In genomic region chr10:122926275-122926674, GRCm38 (mm10) we compare ENCODE assay signal across 21 mouse cellular contexts.
A peak's percentile ranks its signal among the peaks of the same experiment; 100 is the strongest.
DNase-seq lines count a peak whose midpoint lies in the region; ATAC-seq and TF ChIP-seq lines count a peak whose summit lies in the region.
"Had no signal": no experiment of that assay in that cellular context is flagged by ENCODE, and none has a peak within 500 bp of the region (broad histone marks: within the 10 kb centered on the region; RNA-seq: fewer than 3 reads in every experiment).

No protein-coding gene starts in this region.

- no peaks in the 10 kb centered on the region for H3K9me3 ChIP-seq in forebrain, embryonic 11.5 days (ENCODE audit: control insufficient read depth, low read length)
- no peaks in the 10 kb centered on the region for H3K9me3 ChIP-seq in forebrain, embryonic 14.5 days (replicated peaks; ENCODE audit: control insufficient read depth, low read length)
- H3K9me3 ChIP-seq in heart, embryonic 12.5 days (replicated peaks), result no peaks in the 10 kb centered on the region
- H3K9me3 ChIP-seq in heart, embryonic 10.5 days, result no peaks in the 10 kb centered on the region
- H3K9me3 ChIP-seq: G1E had no signal

- no peak for TF ChIP-seq EP300 in heart, adult 2 months (IDR thresholded peaks at IDR 0.05; ENCODE audit: insufficient read depth, low read depth, low read length)

- no peak for TF ChIP-seq POLR2A in heart, adult 2 months (IDR thresholded peaks at IDR 0.05; ENCODE audit: insufficient read depth, low read depth, low read length)

- no peak overlapping the region for H3K9ac ChIP-seq in forebrain, embryonic 11.5 days (ENCODE audit: low read length)
- no peak overlapping the region for H3K9ac ChIP-seq in forebrain, embryonic 14.5 days (ENCODE audit: low read length)
- no peak overlapping the region for H3K9ac ChIP-seq in heart, embryonic 12.5 days
- H3K9ac ChIP-seq in heart, adult 2 months (ENCODE audit: low read depth, low read length), result no peak overlapping the region

- no peaks in the 10 kb centered on the region for H3K79me2 ChIP-seq in heart, adult 2 months (replicated peaks; ENCODE audit: control insufficient read depth, insufficient read depth, low read length)

- TF ChIP-seq CTCF in heart, adult 2 months (IDR thresholded peaks at IDR 0.05), result no peak

- no peak overlapping the region for H3K27ac ChIP-seq in forebrain, embryonic 11.5 days (ENCODE audit: low read depth, low read length)
- no peak overlapping the region for H3K27ac ChIP-seq in forebrain, embryonic 14.5 days (ENCODE audit: low read depth, low read length)
- no peak overlapping the region for H3K27ac ChIP-seq in heart, embryonic 12.5 days (ENCODE audit: poor library complexity, severe bottlenecking)
- no peak overlapping the region for H3K27ac ChIP-seq in heart, embryonic 10.5 days
- no peak overlapping the region for H3K27ac ChIP-seq in heart, adult 2 months

- no peak overlapping the region for H3K4me3 ChIP-seq in forebrain, embryonic 11.5 days (ENCODE audit: low read depth, low read length)
- no peak overlapping the region for H3K4me3 ChIP-seq in forebrain, embryonic 14.5 days (ENCODE audit: low read depth, low read length)
- no peak overlapping the region for H3K4me3 ChIP-seq in heart, embryonic 12.5 days
- no peak overlapping the region for H3K4me3 ChIP-seq in heart, embryonic 10.5 days
- H3K4me3 ChIP-seq in heart, adult 2 months, result no peak overlapping the region

- no peaks in the 10 kb centered on the region for H3K36me3 ChIP-seq in forebrain, embryonic 11.5 days (ENCODE audit: control insufficient read depth, insufficient read depth, low read length)
- H3K36me3 ChIP-seq in forebrain, embryonic 14.5 days (ENCODE audit: control insufficient read depth, insufficient read depth, low read length), result no peaks in the 10 kb centered on the region
- no peaks in the 10 kb centered on the region for H3K36me3 ChIP-seq in heart, embryonic 12.5 days
- no peaks in the 10 kb centered on the region for H3K36me3 ChIP-seq in heart, embryonic 10.5 days
- no peaks in the 10 kb centered on the region; the same call in 1 of the 2 replicates for H3K36me3 ChIP-seq in heart, adult 2 months (ENCODE audit: control insufficient read depth, insufficient read depth, low read length)
- H3K36me3 ChIP-seq: G1E had no signal

- H3K27me3 ChIP-seq in forebrain, embryonic 11.5 days (ENCODE audit: control insufficient read depth, insufficient read depth, low read length), result no peaks in the 10 kb centered on the region
- no peaks in the 10 kb centered on the region for H3K27me3 ChIP-seq in forebrain, embryonic 14.5 days (replicated peaks; ENCODE audit: control insufficient read depth, insufficient read depth, low read length)
- H3K27me3 ChIP-seq in heart, embryonic 12.5 days (replicated peaks), result no peaks in the 10 kb centered on the region
- H3K27me3 ChIP-seq in heart, embryonic 10.5 days (ENCODE audit: insufficient read depth, poor library complexity, severe bottlenecking), result no peaks in the 10 kb centered on the region
- H3K27me3 ChIP-seq in heart, adult 2 months (ENCODE audit: control insufficient read depth, insufficient read depth, low read length), result no peaks in the 10 kb centered on the region
- H3K27me3 ChIP-seq: CH12.LX, Patski had no signal

- WGBS in forebrain, embryonic 11.5 days, result 87% methylated on average over 4 of the region's 4 CpGs
- 91% methylated on average over 4 of the region's 4 CpGs for WGBS in forebrain, embryonic 14.5 days
- WGBS in heart, embryonic 12.5 days, result 82% methylated on average over 4 of the region's 4 CpGs
- WGBS in heart, embryonic 10.5 days, result 83% methylated on average over 4 of the region's 4 CpGs
- WGBS in heart, adult 2 months, result 82% methylated on average over 4 of the region's 4 CpGs

- no peak for ATAC-seq in forebrain, embryonic 11.5 days (replicated peaks; ENCODE audit: low FRiP score)
- no peak for ATAC-seq in forebrain, embryonic 14.5 days
- ATAC-seq in heart, embryonic 12.5 days (ENCODE audit: insufficient number of reproducible peaks, low FRiP score), result no peak
- ATAC-seq: activated CD4-positive, CD25-positive, alpha-beta regulatory T cell, adult 4 months; CD4-positive, CD25-positive, alpha-beta regulatory T cell, adult 4 months; Patski had no signal

- peak; percentile 28 for DNase-seq in forebrain, embryonic 11.5 days (ENCODE audit: low spot score)
- no peak for DNase-seq in forebrain, embryonic 14.5 days (ENCODE audit: low spot score)
- peak; percentile 51 for DNase-seq in heart, adult 11 months
- peak; percentile 60 for DNase-seq in heart, embryonic 10.5 days (ENCODE audit: low spot score)
- DNase-seq in heart, adult 2 months, result no peak
- DNase-seq: adrenal gland, adult 2 months; adrenal gland, adult 8-10 months; adrenal gland, postnatal 10 days; adrenal gland, postnatal 14 days; adrenal gland, postnatal 25 days; adrenal gland, postnatal 36 days; B cell, adult 2 months; cerebellum, adult 11 months; cerebellum, adult 11-12 months; cerebellum, adult 18-20 months had no signal

- intact Hi-C loops in heart, adult 2 months (cut with DNase I), result no loop called here

- no peak overlapping the region for H3K4me2 ChIP-seq in forebrain, embryonic 11.5 days (ENCODE audit: low read depth, low read length, severe bottlenecking)
- H3K4me2 ChIP-seq in forebrain, embryonic 14.5 days (ENCODE audit: low read length), result no peak overlapping the region
- H3K4me2 ChIP-seq in heart, embryonic 12.5 days, result no peak overlapping the region

- H3K4me1 ChIP-seq in forebrain, embryonic 11.5 days (replicated peaks; ENCODE audit: control insufficient read depth, insufficient read depth, low read length), result peaks cover 13% of the 10 kb centered on the region; the same call in 1 of the 2 replicates
- peaks cover 19% of the 10 kb centered on the region for H3K4me1 ChIP-seq in forebrain, embryonic 14.5 days (ENCODE audit: control insufficient read depth, insufficient read depth, low read length)
- peaks cover 20% of the 10 kb centered on the region for H3K4me1 ChIP-seq in heart, embryonic 12.5 days (replicated peaks)
- H3K4me1 ChIP-seq in heart, embryonic 10.5 days, result peaks cover 21% of the 10 kb centered on the region
- no peaks in the 10 kb centered on the region for H3K4me1 ChIP-seq in heart, adult 2 months (ENCODE audit: control insufficient read depth, insufficient read depth, low read length)

Comparison
In these comparisons a context has a peak if more than half of its experiments do, and no peak if none do; other contexts are left out.
1. DNase-seq: peak in forebrain, embryonic 11.5 days (single experiment), heart, adult 11 months (single experiment) and heart, embryonic 10.5 days (single experiment); none in forebrain, embryonic 14.5 days (single experiment) and heart, adult 2 months (0 of 2).